Mouse (Mus musculus) kidney, postnatal 25 days (tissue): Measurements from ENCODE around the gene Tnk2.
"Not testable (repeated sequence)": the region's sequence is repeated elsewhere in the genome, so short reads cannot be mapped to it uniquely, and the experiment has no call there.

Source experiments
- DNase-seq, 2 experiments: peaks; one replicate each; pipeline ENCODE4 v3.0.0; 2021; ENCODE audit warnings: mixed read lengths in 2 of 2

The Tnk2 gene

GRCm38 (mm10) chr16:32636871-32637521 lies 6.7 kb upstream of the Tnk2 start:
- DNase-seq = no peak

GRCm38 (mm10) chr16:32638476-32638875 lies 5.2 kb upstream of the Tnk2 start:
- DNase-seq = peak; percentile 86 to 95

GRCm38 (mm10) chr16:32640096-32640495 lies 3.6 kb upstream of the Tnk2 start:
- DNase-seq = peak; percentile 68 to 74

GRCm38 (mm10) chr16:32640683-32641082 lies 3.0 kb upstream of the Tnk2 start:
- not testable (repeated sequence) for DNase-seq

GRCm38 (mm10) chr16:32641440-32642219 lies 2.0 kb upstream of the Tnk2 start:
- DNase-seq = no peak

GRCm38 (mm10) chr16:32642280-32642679 lies 1.4 kb upstream of the Tnk2 start:
- no peak for DNase-seq

GRCm38 (mm10) chr16:32644069-32644800 lies 561 bp downstream of the Tnk2 start:
- DNase-seq = peak; percentile 40 to 65

- DNase-seq = no peak
These were observed 1.1 kb downstream of the Tnk2 start for GRCm38 (mm10) chr16:32644801-32645170.

- DNase-seq = peak; percentile 70 to 79
These were observed 1.8 kb downstream of the Tnk2 start for GRCm38 (mm10) chr16:32645361-32645914.

GRCm38 (mm10) chr16:32646014-32646413 lies 2.3 kb downstream of the Tnk2 start:
- DNase-seq = peak in 1 of 2 experiments; percentile 42

- DNase-seq = no peak
These were observed 4.0 kb downstream of the Tnk2 start for GRCm38 (mm10) chr16:32647712-32648111.

GRCm38 (mm10) chr16:32650461-32650860 lies 6.8 kb downstream of the Tnk2 start:
- no peak for DNase-seq

GRCm38 (mm10) chr16:32650974-32651618 lies 7.4 kb downstream of the Tnk2 start:
- DNase-seq = peak in 1 of 2 experiments; percentile 34

- DNase-seq = no peak
These were observed 10.5 kb downstream of the Tnk2 start for GRCm38 (mm10) chr16:32654071-32654733.

- no peak for DNase-seq
These were observed 11.9 kb downstream of the Tnk2 start for GRCm38 (mm10) chr16:32655534-32655933.

- no peak for DNase-seq
These were observed 12.6 kb downstream of the Tnk2 start for GRCm38 (mm10) chr16:32656321-32656720.

GRCm38 (mm10) chr16:32656794-32657193 lies 13.1 kb downstream of the Tnk2 start:
- DNase-seq = peak in 1 of 2 experiments; percentile 38

GRCm38 (mm10) chr16:32657498-32658250 lies 14.0 kb downstream of the Tnk2 start:
- DNase-seq = no peak

- peak in 1 of 2 experiments; percentile 44 for DNase-seq
These were observed 15.1 kb downstream of the Tnk2 start for GRCm38 (mm10) chr16:32658743-32659171.

- DNase-seq = peak; percentile 73 to 75
These were observed 15.7 kb downstream of the Tnk2 start for GRCm38 (mm10) chr16:32659385-32659784.

GRCm38 (mm10) chr16:32660095-32660494 lies 16.4 kb downstream of the Tnk2 start:
- peak in 1 of 2 experiments; percentile 39 for DNase-seq
